Mouse (Mus musculus): ENCODE measurements around the gene Narfl.

- TF ChIP-seq POLR2A (IDR thresholded peaks at IDR 0.05; ENCODE audit: control insufficient read depth, low read depth, low read length) = no peak
- TF ChIP-seq CTCF (IDR thresholded peaks at IDR 0.05; ENCODE audit: control insufficient read depth, insufficient read depth, insufficient replicate concordance, low read depth, low read length) = no peak
Observed at GRCm38 (mm10) chr17:25794998-25795397, 21.4 kb downstream of the Narfl start.

Data from testis, adult 2 months (tissue).